Mouse (Mus musculus) CH12F3 (cell line): ENCODE data around the gene Usp47.

Experiments used
- in situ Hi-C: fragments of 300-500 bp; cut with MboI; formaldehyde crosslinking; loops from 2 replicates; pipeline ENCODE4 v1.14.3; 2020; ENCODE audit warnings: low sequenced_read_pairs

The Usp47 gene

DNA sequence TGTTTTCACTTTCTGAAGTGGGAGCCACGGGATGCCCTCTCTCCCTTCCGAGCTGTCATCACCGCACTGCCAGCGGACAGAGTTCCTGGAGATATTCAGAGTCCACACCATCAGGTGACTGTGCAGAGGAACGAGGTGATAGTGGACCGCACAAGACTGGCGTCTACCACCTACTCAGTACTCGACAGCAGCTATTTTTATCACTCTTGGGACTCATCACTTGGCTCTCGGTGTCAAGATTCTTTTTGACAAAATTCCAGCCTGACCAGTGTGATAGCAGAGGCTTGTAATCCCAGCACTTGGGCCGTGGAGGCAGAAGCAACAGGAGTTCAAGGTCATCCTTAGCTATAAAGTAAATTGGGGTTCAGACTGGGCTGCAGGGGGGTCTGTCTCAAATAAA is 125.8 kb downstream of the Usp47 start:
- in situ Hi-C loops = no loop called here

DNA sequence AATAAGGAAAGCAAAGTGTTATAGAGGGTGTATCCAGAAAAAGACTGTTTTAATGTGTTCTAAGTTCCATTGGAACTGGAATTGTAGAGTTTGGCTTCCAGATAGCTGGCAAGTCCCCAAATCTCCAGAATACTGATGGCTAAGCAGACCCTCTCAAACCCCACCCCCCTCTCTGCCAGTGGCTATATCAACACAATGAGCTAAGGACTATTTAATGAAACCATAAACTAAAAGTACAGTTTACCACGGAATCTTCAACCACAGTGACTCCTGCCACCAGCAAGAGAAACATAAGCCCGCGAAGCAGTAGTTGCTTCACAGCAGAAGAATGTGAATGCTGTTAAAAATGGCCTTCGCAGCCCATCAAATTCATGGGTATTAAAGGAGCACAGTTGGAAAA is 131.1 kb downstream of the Usp47 start:
- in situ Hi-C loops = no loop called here

DNA sequence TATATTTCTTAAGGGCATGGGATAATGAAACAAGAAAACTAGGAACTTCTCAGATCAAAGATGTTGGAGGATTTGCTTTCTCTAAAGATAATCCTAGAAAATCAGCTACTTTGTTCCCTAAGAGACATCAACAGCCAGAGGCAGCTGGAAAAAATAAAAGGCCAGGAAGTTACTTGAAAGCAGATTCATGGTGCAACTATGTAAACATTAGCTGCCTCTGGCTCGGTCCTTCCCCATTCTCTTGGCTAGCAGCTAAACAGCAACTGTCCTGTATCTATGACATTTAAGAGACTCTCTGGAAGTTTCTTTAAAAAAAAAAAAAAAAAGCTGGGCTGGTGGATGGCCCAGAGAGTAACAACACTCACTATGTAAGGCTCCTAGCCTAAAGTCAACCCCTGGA is 131.9 kb downstream of the Usp47 start:
- in situ Hi-C loops = no loop called here

DNA sequence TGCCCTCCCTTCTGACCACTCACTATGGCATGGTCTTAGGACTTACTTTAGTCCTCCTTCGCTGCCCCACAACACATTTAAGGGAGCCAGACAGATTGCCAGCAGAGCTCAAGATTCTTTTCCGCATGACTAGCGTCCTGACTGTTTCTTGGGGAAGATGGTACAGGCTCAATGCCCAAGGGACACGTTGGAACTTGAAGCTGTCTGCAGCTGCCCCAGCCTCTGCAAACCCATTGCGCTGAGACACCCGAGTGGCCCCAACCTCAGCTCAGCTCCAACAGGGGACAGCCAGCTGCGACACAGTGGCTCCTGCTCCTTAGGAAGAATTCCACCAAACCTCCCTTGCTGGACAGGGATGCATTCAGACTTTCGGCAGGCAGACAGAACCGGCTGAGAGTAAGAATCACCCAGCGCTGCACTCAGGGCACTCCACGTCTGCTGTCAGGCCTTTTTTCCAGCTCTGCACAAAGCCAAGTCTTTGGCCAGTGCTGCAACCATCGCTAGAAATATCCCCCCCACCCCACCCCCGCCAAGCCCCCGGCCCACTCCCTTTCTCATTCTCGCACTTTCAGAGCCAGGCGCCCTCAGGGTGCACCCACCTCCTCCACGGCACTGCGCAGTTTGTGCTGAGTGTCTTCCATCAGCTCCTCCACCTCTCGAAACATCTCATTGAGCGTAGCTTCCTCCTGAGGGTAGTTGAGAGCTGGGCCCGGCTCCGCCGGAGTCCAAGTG is 134.4 kb downstream of the Usp47 start:
- in situ Hi-C loops = no loop called here

DNA sequence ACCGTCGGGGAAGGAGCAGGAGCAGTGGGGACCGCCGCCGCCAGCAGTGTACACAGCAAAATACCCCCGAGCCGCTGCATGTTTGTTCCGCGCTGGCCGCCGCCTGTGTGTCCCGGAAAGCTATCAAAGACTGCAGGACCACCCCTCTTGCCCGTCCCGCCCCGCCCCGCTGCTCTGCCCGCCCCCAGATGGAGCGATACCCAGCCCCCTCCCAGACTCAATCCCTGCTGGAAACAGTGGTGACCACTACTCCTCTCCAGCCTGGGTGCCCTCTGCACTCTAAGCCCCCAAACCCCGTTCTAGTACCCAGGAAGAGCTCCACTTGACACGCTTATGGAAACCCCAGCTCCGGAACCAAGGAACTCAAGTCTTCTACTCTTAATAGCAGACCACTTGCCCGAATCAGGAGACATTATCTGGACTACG is 135.0 kb downstream of the Usp47 start:
- in situ Hi-C loops = no loop called here

DNA sequence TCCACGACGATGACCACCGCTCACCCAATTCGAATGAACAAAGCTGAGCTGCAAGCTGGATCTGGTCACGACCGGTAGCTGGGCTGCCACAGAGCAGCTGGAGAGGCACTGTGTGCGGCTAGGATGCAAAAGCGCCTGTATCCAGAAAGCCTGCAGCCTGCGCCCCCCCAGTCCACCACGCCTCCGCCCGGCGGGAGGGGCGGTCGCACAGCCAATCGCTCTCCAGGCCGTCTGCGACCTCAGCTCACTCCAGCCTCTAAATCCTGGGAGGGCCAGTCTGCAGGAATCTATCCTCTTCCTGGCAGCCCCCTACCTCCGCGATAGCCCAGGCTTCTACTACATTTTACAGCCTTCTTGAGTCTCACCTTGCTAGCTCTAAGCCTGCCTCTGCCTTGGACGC is 135.6 kb downstream of the Usp47 start, which contains the start of gene Dkk3:
TSS of gene Dkk3 (minus strand) at position 116 of the 400 bp plus-strand sequence.
- in situ Hi-C loops = no loop called here

DNA sequence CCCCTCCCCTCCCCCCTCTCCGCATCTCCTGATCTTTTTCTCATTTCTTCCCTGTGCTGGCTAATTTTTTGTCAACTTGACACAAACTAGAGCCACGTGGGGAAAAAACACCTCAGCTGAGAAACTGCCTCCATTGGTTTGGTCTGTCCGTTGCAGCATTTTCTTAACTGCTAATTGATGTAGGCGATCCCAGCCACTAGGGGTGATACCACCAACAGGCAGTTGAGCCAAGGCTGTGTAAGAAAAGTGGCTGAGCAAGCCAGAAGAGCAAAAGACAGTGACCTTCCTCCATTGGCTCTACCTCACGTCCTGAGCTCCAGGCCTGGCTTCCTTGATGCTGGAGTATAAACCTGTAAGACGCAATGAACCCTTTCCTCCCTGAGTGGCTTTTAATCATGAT is 136.5 kb downstream of the Usp47 start:
- in situ Hi-C loops = no loop called here
